Mouse (Mus musculus) midbrain, embryonic 10.5 days (tissue): ENCODE results near the gene Cdkal1. TPM values are rescaled to one million over a fixed set of nuclear protein-coding genes. Genes with fewer than 3 reads are reported as not detected.

Experiments used
- DNase-seq: peaks from one replicate; pipeline ENCODE4 v3.0.0-alpha.2; 2017; ENCODE audit warnings: low spot score
- H3K27ac ChIP-seq: fragments of 300-500 bp; sonication (generic); replicated peaks from 2 replicates; pipeline ENCODE4 v1.5.1; 2016; ENCODE audit warnings: mild to moderate bottlenecking
- H3K27me3 ChIP-seq: fragments of 300-500 bp; sonication (generic); 2 replicates; pipeline ENCODE4 v1.6.1; 2016; ENCODE audit warnings: low read depth, mild to moderate bottlenecking; ENCODE audit not compliant: poor library complexity, severe bottlenecking
- H3K36me3 ChIP-seq: fragments of 300-500 bp; sonication (generic); 2 replicates; pipeline ENCODE4 v1.6.1; 2016; ENCODE audit warnings: mild to moderate bottlenecking, moderate library complexity
- H3K4me1 ChIP-seq: fragments of 300-500 bp; sonication (generic); 2 replicates; pipeline ENCODE4 v1.6.1; 2016
- H3K4me3 ChIP-seq: fragments of 300-500 bp; sonication (generic); 2 replicates; pipeline ENCODE4 v1.5.1; 2016; ENCODE audit warnings: mild to moderate bottlenecking, moderate library complexity
- H3K9me3 ChIP-seq: fragments of 300-500 bp; sonication (generic); replicated peaks from 2 replicates; pipeline ENCODE4 v1.6.1; 2016; ENCODE audit warnings: mild to moderate bottlenecking
- WGBS: fragments of 180-500 bp; shearing (Covaris S2); methylation state at CpG from one replicate; pipeline ENCODE4 v1.1.7; 2016; 5-methylcytosine and 5-hydroxymethylcytosine counted together
- polyA plus RNA-seq: library from polyadenylated mRNA; unstranded; fragments of >200 nt; fragmentation: Nextera tagmentation; extraction: Ambion mirVana; gene quantifications from 2 replicates; pipeline ENCODE4 v1.2.1, GENCODE M21; 2016

Cdkal1 gene
- polyA plus RNA-seq, 1 experiment from 2014 or later = 32.7 TPM

DNA sequence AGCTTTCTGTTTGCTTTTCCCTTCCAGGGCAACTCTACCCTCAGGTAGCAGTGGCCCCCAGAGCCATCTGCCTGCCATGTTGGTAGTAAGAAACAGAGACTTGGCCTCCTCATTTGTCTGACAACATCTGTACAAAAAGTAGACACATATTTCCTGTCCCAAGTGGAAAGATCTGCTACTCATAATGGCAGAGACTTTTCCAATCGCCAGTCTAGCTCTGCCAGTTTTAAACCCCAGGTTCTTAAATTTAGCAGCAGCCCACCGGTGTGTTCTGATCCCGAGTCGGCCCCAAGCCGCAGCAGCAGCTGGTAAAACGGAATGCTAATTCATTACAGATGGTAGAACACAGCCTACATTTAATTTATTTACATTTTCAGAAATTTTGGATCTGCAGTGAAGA, 251.9 kb downstream of the Cdkal1 start:
- H3K27ac ChIP-seq = peak overlapping the region; percentile 68
- no peaks in the 10 kb centered on the region for H3K36me3 ChIP-seq
- no peaks in the 10 kb centered on the region for H3K27me3 ChIP-seq
- H3K4me1 ChIP-seq = peaks cover 14% of the 10 kb centered on the region; the same call in 1 of the 2 replicates
- 75% methylated on average over 6 of the region's 6 CpGs for WGBS
- no peaks in the 10 kb centered on the region for H3K9me3 ChIP-seq
- H3K4me3 ChIP-seq = no peak overlapping the region
- DNase-seq = no peak

DNA sequence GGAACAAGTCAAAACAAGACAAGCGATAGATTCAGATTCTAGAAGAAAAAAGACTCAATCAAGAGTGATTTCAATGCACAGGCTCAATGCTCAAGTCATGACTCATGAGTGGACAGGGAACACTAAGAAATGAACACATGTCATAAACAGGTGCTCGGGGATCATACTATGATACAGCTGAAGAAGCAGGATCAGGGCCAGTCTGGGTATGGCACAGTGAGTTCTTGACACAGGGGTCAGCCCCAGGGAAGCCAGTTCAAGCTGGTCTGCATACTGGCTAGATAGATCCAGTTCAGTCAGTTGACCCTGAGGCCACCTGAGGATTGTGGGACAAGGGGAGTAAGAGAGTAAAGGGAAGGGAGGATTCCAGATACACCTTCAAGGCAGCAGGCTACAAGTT, 254.4 kb downstream of the Cdkal1 start:
- WGBS = 86% methylated on average over 2 of the region's 2 CpGs
- Histone ChIP-seq H3K27me3 (no peaks in the 10 kb centered on the region), H3K36me3 (no peaks in the 10 kb centered on the region), H3K9me3 (no peaks in the 10 kb centered on the region), H3K4me3 (no peak overlapping the region), H3K4me1 (peaks cover 12% of the 10 kb centered on the region; the same call in 1 of the 2 replicates), H3K27ac (no peak overlapping the region)
- no peak for DNase-seq

DNA sequence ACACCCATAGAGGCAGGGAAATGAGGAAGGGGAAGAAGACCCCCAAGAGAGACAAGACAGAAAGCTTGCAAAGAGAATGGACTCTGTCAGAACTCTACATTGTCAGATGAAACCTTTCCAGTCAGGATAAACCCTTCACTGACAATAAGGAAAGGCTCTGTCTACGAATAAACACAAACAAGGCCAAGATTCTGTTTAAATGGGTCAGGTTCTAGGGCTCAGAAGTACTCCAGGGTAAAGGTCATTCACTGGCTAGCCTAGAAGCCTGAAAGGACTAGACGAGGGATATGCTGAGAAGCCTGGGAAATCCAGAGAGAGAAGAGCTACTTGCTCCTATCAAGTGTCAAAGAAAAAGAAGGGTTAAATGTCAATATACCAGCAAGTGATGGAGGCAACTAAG, 255.8 kb downstream of the Cdkal1 start:
- Histone ChIP-seq H3K4me3 (no peak overlapping the region), H3K9me3 (no peaks in the 10 kb centered on the region), H3K27ac (no peak overlapping the region), H3K4me1 (peaks cover 10% of the 10 kb centered on the region; the same call in 1 of the 2 replicates), H3K36me3 (no peaks in the 10 kb centered on the region), H3K27me3 (no peaks in the 10 kb centered on the region)
- no peak for DNase-seq
- 65% methylated on average over 2 of the region's 2 CpGs for WGBS

DNA sequence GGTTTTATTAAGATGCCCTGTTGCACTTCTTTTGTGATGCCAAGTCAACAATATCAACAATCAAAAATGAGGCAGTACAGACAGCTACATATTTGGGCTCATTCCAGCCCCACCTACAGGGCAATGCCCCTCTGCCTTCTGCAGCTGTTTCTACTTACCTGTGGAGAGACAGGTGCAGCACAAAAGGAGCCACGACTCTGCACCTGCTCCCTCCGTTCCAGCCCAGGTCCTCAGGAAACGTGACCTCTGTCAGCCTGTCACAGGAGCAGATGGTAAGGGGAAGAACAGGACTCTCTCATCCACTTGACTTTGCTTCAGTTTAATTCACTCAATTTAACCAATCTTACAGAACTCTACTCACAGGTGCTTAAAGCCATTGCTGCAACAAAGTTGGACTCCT, 258.7 kb downstream of the Cdkal1 start:
- H3K4me3 ChIP-seq = no peak overlapping the region
- no peak for DNase-seq
- H3K9me3 ChIP-seq = peaks cover 8% of the 10 kb centered on the region
- H3K27me3 ChIP-seq = no peaks in the 10 kb centered on the region
- H3K36me3 ChIP-seq = peaks cover 7% of the 10 kb centered on the region; the same call in 1 of the 2 replicates
- WGBS = 74% methylated on average over 3 of the region's 3 CpGs
- no peaks in the 10 kb centered on the region for H3K4me1 ChIP-seq
- no peak overlapping the region for H3K27ac ChIP-seq

DNA sequence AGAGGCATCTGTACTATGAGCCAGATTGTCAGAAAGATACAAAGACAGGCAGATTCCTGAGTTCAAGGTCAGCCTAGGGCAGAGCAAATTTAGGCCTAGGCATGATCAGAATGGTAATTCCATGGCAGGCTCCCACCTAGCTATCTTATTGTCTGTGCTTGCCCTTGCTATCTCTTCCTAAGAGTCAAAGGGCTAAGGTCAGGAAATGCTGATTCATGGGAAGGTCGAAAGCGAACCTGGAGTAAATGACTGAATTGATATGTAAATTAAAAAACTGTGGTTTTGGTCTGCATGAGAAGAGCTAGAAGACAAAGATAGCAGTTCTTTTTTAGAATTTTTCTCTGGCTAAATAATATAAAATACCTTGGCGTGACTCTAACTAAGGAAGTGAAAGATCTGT, 262.4 kb downstream of the Cdkal1 start:
- no peak overlapping the region for H3K27ac ChIP-seq
- 93% methylated on average over 3 of the region's 3 CpGs for WGBS
- H3K4me3 ChIP-seq = no peak overlapping the region
- H3K9me3 ChIP-seq = peaks cover 8% of the 10 kb centered on the region
- no peaks in the 10 kb centered on the region for H3K27me3 ChIP-seq
- no peak for DNase-seq
- H3K36me3 ChIP-seq = peaks cover 7% of the 10 kb centered on the region; the same call in 1 of the 2 replicates
- H3K4me1 ChIP-seq = no peaks in the 10 kb centered on the region; the same call in 1 of the 2 replicates

DNA sequence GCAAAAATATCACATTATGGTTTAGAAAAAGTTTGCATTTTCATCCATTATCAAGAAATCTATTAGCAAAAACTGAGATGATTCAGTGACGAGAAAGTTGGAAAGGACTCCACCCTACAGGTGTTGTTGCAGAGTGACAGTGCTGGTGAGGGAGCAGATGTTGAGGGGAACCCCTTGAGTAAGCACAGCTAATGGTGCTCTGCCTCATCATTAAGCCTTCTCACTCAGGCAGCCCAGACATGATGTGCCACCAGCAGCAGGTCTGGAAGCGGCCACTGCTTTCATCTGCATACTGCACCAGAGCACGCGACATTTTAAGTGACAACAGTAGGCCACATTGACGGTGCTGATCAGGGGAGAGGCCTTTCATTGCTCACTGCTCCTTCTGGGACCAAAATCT, 264.8 kb downstream of the Cdkal1 start:
- 96% methylated on average over 5 of the region's 5 CpGs for WGBS

DNA sequence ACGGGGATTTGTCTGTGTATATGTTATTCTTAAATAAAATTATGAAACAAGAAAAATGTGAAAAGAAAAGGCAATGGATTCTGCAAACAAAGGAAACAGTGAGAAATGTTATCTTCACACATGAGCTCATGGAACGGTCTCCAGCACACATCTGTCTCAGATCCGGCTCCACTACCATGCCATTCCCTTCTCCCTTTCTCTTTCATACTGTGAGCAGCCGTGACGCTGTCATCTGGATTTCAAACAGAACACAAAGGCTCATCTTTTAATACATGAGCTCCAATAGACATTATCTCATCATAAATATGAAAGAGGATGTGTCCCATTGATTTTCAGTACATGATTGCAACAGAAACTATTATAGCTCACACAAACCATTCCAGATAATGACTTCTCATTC, 265.3 kb downstream of the Cdkal1 start:
- H3K4me3 ChIP-seq = no peak overlapping the region
- H3K27ac ChIP-seq = no peak overlapping the region
- peaks cover 8% of the 10 kb centered on the region for H3K9me3 ChIP-seq
- DNase-seq = no peak
- H3K36me3 ChIP-seq = peaks cover 7% of the 10 kb centered on the region; the same call in 1 of the 2 replicates
- WGBS = 91% methylated on average over 5 of the region's 5 CpGs
- H3K27me3 ChIP-seq = no peaks in the 10 kb centered on the region
- no peaks in the 10 kb centered on the region; the same call in 1 of the 2 replicates for H3K4me1 ChIP-seq

More for the DNA sequence above, 264.8 kb downstream of the Cdkal1 start:
- no peak overlapping the region for H3K4me3 ChIP-seq
- H3K36me3 ChIP-seq = peaks cover 7% of the 10 kb centered on the region; the same call in 1 of the 2 replicates
- DNase-seq = no peak
- H3K9me3 ChIP-seq = peaks cover 8% of the 10 kb centered on the region
- H3K4me1 ChIP-seq = no peaks in the 10 kb centered on the region; the same call in 1 of the 2 replicates
- H3K27ac ChIP-seq = no peak overlapping the region
- H3K27me3 ChIP-seq = no peaks in the 10 kb centered on the region

DNA sequence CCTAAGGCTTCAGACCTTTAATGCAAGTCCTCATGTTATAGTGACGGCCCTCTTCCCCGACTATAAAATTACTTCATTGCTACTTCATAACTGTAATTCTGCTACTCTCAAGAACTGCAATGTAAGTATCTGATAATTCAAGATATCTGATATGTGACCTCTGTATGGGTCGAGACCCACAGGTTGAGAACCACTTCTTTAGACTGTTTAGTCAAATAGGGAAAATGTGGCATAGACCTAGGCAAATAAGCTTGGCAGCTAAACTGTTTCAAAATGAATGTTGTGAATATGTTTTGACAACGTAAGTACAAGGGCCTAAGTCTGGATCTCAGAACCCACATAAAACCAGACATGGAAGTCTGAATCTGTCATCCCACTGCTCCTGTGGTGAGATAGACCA, 266.8 kb downstream of the Cdkal1 start:
- peaks cover 8% of the 10 kb centered on the region for H3K9me3 ChIP-seq
- 93% methylated on average over 4 of the region's 4 CpGs for WGBS
- no peak overlapping the region for H3K27ac ChIP-seq
- H3K36me3 ChIP-seq = peaks cover 7% of the 10 kb centered on the region; the same call in 1 of the 2 replicates
- DNase-seq = no peak
- no peaks in the 10 kb centered on the region for H3K27me3 ChIP-seq
- H3K4me3 ChIP-seq = no peak overlapping the region
- no peaks in the 10 kb centered on the region; the same call in 1 of the 2 replicates for H3K4me1 ChIP-seq

DNA sequence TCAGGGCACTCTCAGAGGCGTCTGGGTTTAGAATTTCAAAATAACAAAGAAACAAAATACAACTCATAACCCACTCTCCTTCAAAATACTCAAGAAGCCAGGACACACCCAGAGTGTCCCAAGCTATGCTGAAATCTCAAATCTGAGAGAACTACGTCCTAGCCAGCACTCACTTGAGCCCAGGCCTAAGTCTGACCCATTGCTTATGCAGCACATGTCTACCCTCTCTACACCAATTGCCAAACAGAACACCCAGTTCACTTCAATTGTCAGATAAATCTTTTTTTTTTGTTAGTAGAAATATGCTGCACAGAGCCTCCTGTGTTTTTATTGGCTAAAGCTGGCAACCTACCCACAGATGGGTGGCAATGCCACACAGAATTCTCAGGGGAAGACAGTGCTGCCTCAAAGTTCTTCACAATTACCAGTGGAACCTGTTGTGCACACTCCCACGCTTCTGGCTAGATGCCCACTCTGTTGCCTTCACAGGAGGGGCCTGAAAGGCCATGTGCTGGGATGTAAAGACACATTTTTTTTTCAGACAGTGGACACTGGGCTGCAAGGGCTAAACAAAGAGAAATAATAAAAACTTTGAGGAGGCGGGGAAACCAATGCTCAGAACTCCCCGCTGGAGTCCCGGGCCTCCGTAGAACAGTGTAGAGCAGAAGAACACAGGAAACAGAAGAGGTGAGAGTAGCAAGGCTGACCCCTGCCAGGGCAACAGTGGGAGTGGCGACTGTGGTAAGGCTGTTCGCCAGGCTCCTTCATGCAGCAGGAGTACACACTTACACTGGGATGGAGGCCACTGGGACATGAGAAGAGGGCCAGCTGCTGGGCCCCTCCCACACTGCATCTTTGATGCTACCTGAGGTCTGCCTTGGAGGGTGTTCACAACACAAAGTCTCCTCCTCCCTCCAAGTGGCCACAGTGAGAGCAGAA, 273.4 kb downstream of the Cdkal1 start:
- no peak overlapping the region for H3K4me3 ChIP-seq
- no peak for DNase-seq
- no peak overlapping the region for H3K27ac ChIP-seq
- no peaks in the 10 kb centered on the region for H3K9me3 ChIP-seq
- no peaks in the 10 kb centered on the region for H3K27me3 ChIP-seq
- peaks cover 6% of the 10 kb centered on the region; the same call in 1 of the 2 replicates for H3K4me1 ChIP-seq
- WGBS = 87% methylated on average over 9 of the region's 9 CpGs
- H3K36me3 ChIP-seq = no peaks in the 10 kb centered on the region

DNA sequence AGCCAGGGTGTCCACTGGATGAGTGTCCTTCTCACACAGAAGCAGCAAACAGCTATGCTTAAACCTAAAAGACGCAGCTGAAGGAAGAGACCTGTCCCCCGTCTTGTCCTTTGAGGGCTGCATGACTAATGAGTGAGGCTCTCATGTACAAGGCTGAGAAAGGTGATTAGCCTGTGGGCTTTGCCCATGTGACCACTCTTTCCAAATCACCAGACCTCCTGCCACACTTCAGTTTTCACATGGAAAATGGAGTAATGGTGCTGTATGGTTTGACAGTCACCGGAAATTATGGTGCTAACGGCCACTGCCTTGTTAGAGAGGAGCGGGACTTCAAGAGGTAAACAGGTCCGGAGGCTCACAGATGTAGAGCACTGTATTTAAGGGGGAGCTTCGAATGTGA, 274.7 kb downstream of the Cdkal1 start:
- H3K9me3 ChIP-seq = peaks cover 6% of the 10 kb centered on the region; the same call in 1 of the 2 replicates
- no peak overlapping the region for H3K4me3 ChIP-seq
- H3K27ac ChIP-seq = no peak overlapping the region
- no peak for DNase-seq
- peaks cover 6% of the 10 kb centered on the region; the same call in 1 of the 2 replicates for H3K4me1 ChIP-seq
- no peaks in the 10 kb centered on the region for H3K36me3 ChIP-seq
- WGBS = 87% methylated on average over 7 of the region's 7 CpGs
- no peaks in the 10 kb centered on the region for H3K27me3 ChIP-seq

DNA sequence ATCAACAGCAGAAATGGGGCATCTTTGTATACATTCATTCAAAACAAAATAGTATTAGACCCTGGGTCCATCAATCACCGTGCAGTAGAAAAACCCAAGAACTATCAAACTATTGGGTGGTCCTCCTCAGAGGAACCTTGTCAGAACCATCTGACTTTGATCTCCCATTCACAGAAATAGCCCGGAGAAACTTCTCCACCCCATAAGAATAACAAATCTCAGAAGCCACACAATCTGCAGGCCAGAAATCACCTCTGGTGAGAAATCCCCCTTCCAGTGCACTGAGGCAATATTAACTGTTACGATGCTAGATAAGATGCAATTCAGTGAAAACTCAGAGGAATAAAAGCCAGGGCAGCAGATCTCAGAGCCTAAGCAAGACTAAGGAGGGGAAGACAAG, 275.5 kb downstream of the Cdkal1 start:
- no peaks in the 10 kb centered on the region for H3K36me3 ChIP-seq
- peaks cover 6% of the 10 kb centered on the region; the same call in 1 of the 2 replicates for H3K9me3 ChIP-seq
- no peak overlapping the region for H3K27ac ChIP-seq
- H3K27me3 ChIP-seq = no peaks in the 10 kb centered on the region
- no peak overlapping the region for H3K4me3 ChIP-seq
- no peak for DNase-seq
- peaks cover 6% of the 10 kb centered on the region; the same call in 1 of the 2 replicates for H3K4me1 ChIP-seq
- WGBS = 79% methylated on average over 3 of the region's 3 CpGs

DNA sequence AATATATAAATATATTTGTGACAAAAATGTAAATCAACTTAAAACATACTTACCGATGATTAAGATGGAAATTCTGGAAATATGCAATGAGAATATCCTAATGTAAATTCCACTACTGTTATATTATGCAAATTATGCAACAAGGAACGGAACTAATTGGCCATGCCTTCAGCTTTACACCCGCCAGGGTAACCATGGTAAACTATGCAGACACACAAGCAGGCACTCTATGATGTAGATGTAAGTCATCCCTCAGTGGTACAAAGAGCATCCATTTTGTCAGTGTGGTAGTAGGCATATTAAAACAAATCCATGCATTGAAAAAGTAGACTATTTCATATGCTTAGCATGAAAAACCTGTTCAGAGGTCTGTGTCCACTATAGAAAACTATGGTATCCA, 276.9 kb downstream of the Cdkal1 start:
- no peak overlapping the region for H3K4me3 ChIP-seq
- peaks cover 6% of the 10 kb centered on the region; the same call in 1 of the 2 replicates for H3K4me1 ChIP-seq
- no peaks in the 10 kb centered on the region for H3K36me3 ChIP-seq
- peaks cover 6% of the 10 kb centered on the region; the same call in 1 of the 2 replicates for H3K9me3 ChIP-seq
- no peak overlapping the region for H3K27ac ChIP-seq
- WGBS = 88% methylated on average over 3 of the region's 3 CpGs
- no peak for DNase-seq
- no peaks in the 10 kb centered on the region for H3K27me3 ChIP-seq

DNA sequence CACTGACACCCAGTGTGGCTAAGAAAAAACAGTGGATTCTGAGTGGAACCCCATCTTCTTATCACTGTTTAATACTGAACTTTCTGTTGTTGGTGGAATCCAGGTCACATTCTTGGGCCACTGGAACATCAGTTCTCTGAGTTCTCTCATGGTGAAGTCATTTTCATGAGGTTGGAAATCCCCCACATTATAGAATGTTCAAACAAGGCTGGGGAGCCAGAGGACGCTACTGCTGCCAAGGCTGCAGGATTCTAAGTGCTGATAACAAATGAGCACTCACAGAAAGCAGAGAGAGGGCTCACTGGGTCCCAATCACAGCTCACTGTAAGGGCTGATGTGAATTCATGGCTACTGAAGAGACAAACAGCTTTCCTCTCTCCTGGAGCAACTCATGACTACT, 280.7 kb downstream of the Cdkal1 start:
- H3K9me3 ChIP-seq = peaks cover 6% of the 10 kb centered on the region; the same call in 1 of the 2 replicates
- no peaks in the 10 kb centered on the region for H3K36me3 ChIP-seq
- no peak overlapping the region for H3K4me3 ChIP-seq
- no peaks in the 10 kb centered on the region for H3K4me1 ChIP-seq
- H3K27ac ChIP-seq = no peak overlapping the region
- H3K27me3 ChIP-seq = no peaks in the 10 kb centered on the region
- no peak for DNase-seq
- 91% methylated on average over 1 of the region's 1 CpGs for WGBS
